Mouse (Mus musculus) ES-Bruce4 (cell line): Measurements from ENCODE around the gene Pla2g16. TPM values are rescaled to one million over a fixed set of nuclear protein-coding genes. Genes with fewer than 3 reads are reported as not detected.

ENCODE experiments used
- H3K27ac ChIP-seq: 2 replicates; pipeline ENCODE4 v1.5.1; 2012; ENCODE audit warnings: low read length, inconsistent platforms; ENCODE audit not compliant: insufficient read depth
- H3K27me3 ChIP-seq: 2 replicates; pipeline ENCODE4 v1.6.1; 2012; ENCODE audit warnings: mild to moderate bottlenecking, low read length, inconsistent platforms; ENCODE audit not compliant: control insufficient read depth, poor library complexity, insufficient read depth, severe bottlenecking
- H3K36me3 ChIP-seq: 2 replicates; pipeline ENCODE4 v1.6.1; 2012; ENCODE audit warnings: inconsistent platforms, mild to moderate bottlenecking, low read length, moderate library complexity; ENCODE audit not compliant: control insufficient read depth, poor library complexity, insufficient read depth, severe bottlenecking
- H3K4me1 ChIP-seq: one replicate; pipeline ENCODE4 v1.8.1; 2011; ENCODE audit warnings: low read length; ENCODE audit not compliant: control insufficient read depth, insufficient read depth
- H3K4me3 ChIP-seq: 2 replicates; pipeline ENCODE4 v1.5.1; 2011; ENCODE audit warnings: low read depth, mild to moderate bottlenecking, low read length
- H3K9ac ChIP-seq: 2 replicates; pipeline ENCODE4 v1.6.1; 2012; ENCODE audit warnings: low read depth, mild to moderate bottlenecking, inconsistent platforms; ENCODE audit not compliant: poor library complexity, severe bottlenecking
- H3K9me3 ChIP-seq: replicated peaks from 2 replicates; pipeline ENCODE4 v1.6.1; 2012; ENCODE audit warnings: mild to moderate bottlenecking, low read length, inconsistent platforms; ENCODE audit not compliant: control insufficient read depth, poor library complexity, insufficient read depth, severe bottlenecking
- CTCF ChIP-seq: IDR thresholded peaks from one replicate; pipeline ENCODE4 v1.8.1; 2011; ENCODE audit warnings: low read depth, low read length
- EP300 ChIP-seq: IDR thresholded peaks from 2 replicates; pipeline ENCODE4 v1.6.1; 2011; ENCODE audit warnings: low read depth, low read length; ENCODE audit not compliant: insufficient read depth
- POLR2A ChIP-seq: IDR thresholded peaks from one replicate; pipeline ENCODE4 v1.8.1; 2011; ENCODE audit warnings: low read length; ENCODE audit not compliant: insufficient read depth
- polyA plus RNA-seq: library from polyadenylated mRNA; stranded (reverse); fragments of >200 nt; gene quantifications from 2 replicates; pipeline ENCODE4 v1.2.4, GENCODE M21; 2011; ENCODE audit warnings: low read depth; ENCODE audit not compliant: missing spikeins, insufficient read depth, insufficient read length

The Pla2g16 gene
- polyA plus RNA-seq, 1 experiment = 10.5 TPM

DNA sequence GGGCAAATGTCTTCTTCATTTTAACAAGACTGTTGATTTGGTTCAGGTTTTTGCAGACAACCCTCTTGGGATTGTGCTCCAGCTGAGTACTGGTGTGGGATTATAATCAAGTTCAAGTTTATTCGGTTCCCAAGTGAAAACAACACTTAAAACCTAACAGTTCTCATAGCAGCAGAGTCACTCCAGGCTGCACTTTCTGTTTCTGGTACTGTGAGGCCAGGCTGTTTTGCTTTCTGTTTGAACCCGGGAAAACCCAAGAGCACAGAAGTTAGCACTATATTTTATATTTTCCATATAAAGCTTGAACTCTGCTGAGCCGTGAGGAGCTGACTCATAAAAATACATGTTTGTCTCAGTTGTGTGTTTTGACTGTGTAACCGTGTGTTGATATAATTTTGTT, 1.4 kb downstream of the Pla2g16 start:
- Histone ChIP-seq H3K36me3 (no peaks in the 10 kb centered on the region), H3K4me1 (no peaks in the 10 kb centered on the region), H3K27me3 (no peaks in the 10 kb centered on the region), H3K4me3 (no peak overlapping the region), H3K9me3 (no peaks in the 10 kb centered on the region), H3K9ac (no peak overlapping the region), H3K27ac (no peak overlapping the region)
- no peak for TF ChIP-seq EP300
- no peak for TF ChIP-seq POLR2A
- TF ChIP-seq CTCF = no peak

DNA sequence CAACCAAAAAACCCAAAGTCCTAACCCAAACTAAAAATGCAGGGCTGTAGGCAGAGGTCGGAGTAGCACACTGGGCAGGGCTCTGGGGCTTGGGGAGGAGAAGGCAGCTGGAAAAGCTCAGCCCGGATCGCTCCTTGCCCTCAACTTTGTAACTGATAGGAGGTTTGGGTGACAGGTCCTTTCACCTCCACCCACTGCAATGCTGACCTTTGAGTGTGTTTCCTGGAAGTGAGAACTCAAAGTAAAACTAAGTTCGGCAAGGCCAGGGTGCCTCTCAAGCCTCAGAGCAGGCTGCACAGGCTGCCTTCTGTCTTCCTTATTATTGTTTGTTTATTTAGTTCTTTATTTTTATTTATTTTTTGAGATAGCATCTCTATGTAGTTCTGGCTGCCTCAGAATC, 2.7 kb downstream of the Pla2g16 start:
- H3K36me3 ChIP-seq = no peaks in the 10 kb centered on the region
- no peaks in the 10 kb centered on the region for H3K4me1 ChIP-seq
- no peak overlapping the region for H3K27ac ChIP-seq
- H3K9ac ChIP-seq = no peak overlapping the region
- H3K9me3 ChIP-seq = no peaks in the 10 kb centered on the region
- TF ChIP-seq CTCF (no peak), POLR2A (no peak), EP300 (no peak)
- no peak overlapping the region for H3K4me3 ChIP-seq
- no peaks in the 10 kb centered on the region for H3K27me3 ChIP-seq

- H3K4me3 ChIP-seq = no peak overlapping the region
- H3K4me1 ChIP-seq = no peaks in the 10 kb centered on the region
- H3K9me3 ChIP-seq = no peaks in the 10 kb centered on the region
- H3K27me3 ChIP-seq = no peaks in the 10 kb centered on the region
- TF ChIP-seq CTCF (no peak), EP300 (no peak), POLR2A (no peak)
- no peak overlapping the region for H3K9ac ChIP-seq
- H3K36me3 ChIP-seq = no peaks in the 10 kb centered on the region
- H3K27ac ChIP-seq = no peak overlapping the region
Measured at GRCm38 (mm10) chr19:7561456-7561855, 4.2 kb downstream of the Pla2g16 start.

GRCm38 (mm10) chr19:7562601-7563129, 5.4 kb downstream of the Pla2g16 start:
- Histone ChIP-seq H3K4me1 (no peaks in the 10 kb centered on the region), H3K27me3 (no peaks in the 10 kb centered on the region), H3K4me3 (no peak overlapping the region), H3K27ac (no peak overlapping the region), H3K9ac (no peak overlapping the region), H3K9me3 (no peaks in the 10 kb centered on the region), H3K36me3 (no peaks in the 10 kb centered on the region)
- TF ChIP-seq EP300 (no peak), POLR2A (no peak), CTCF (no peak)

- Histone ChIP-seq H3K9me3 (no peaks in the 10 kb centered on the region), H3K36me3 (no peaks in the 10 kb centered on the region), H3K4me1 (no peaks in the 10 kb centered on the region), H3K27ac (no peak overlapping the region), H3K27me3 (no peaks in the 10 kb centered on the region), H3K9ac (no peak overlapping the region), H3K4me3 (no peak overlapping the region)
- TF ChIP-seq CTCF = no peak
Measured at GRCm38 (mm10) chr19:7563676-7564075, 6.4 kb downstream of the Pla2g16 start.

- H3K27me3 ChIP-seq = no peaks in the 10 kb centered on the region
- no peak for TF ChIP-seq EP300
- TF ChIP-seq CTCF = no peak
- TF ChIP-seq POLR2A = no peak
Measured at GRCm38 (mm10) chr19:7564457-7564856, 7.2 kb downstream of the Pla2g16 start.

More at GRCm38 (mm10) chr19:7564457-7564856, 7.2 kb downstream of the Pla2g16 start:
- Histone ChIP-seq H3K36me3 (no peaks in the 10 kb centered on the region), H3K4me3 (no peak overlapping the region), H3K9me3 (no peaks in the 10 kb centered on the region), H3K4me1 (no peaks in the 10 kb centered on the region), H3K27ac (no peak overlapping the region), H3K9ac (no peak overlapping the region)
